Mouse (Mus musculus): ENCODE results near the gene 1810030O07Rik.
"Not testable (repeated sequence)": the region's sequence is repeated elsewhere in the genome, so short reads cannot be mapped to it uniquely, and the experiment has no call there.

1810030O07Rik gene

GRCm38 (mm10) chrX:12673054-12673775, at the start of gene 1810030O07Rik:
Gene 1810030O07Rik (minus strand): TSS chrX:12673668.
- DNase-seq (ENCODE audit: low spot score): peak; percentile 89

GRCm38 (mm10) chrX:12716036-12716435, 42.6 kb upstream of the 1810030O07Rik start:
- peak; percentile 5 for DNase-seq (ENCODE audit: low spot score)

- DNase-seq (ENCODE audit: low spot score): no peak
Measured at GRCm38 (mm10) chrX:12713796-12714195, 40.3 kb upstream of the 1810030O07Rik start.

GRCm38 (mm10) chrX:12686910-12687309, 13.4 kb upstream of the 1810030O07Rik start:
- DNase-seq (ENCODE audit: low spot score): no peak

- no peak for DNase-seq (ENCODE audit: low spot score)
Measured at GRCm38 (mm10) chrX:12686071-12686470, 12.6 kb upstream of the 1810030O07Rik start.

GRCm38 (mm10) chrX:12677396-12677795, 3.9 kb upstream of the 1810030O07Rik start:
- peak; percentile 11 for DNase-seq (ENCODE audit: low spot score)

GRCm38 (mm10) chrX:12653879-12654278, 19.6 kb downstream of the 1810030O07Rik start:
- no peak for DNase-seq (ENCODE audit: low spot score)

GRCm38 (mm10) chrX:12651906-12652305, 21.6 kb downstream of the 1810030O07Rik start:
- DNase-seq (ENCODE audit: low spot score): peak; percentile 28

GRCm38 (mm10) chrX:12645531-12646304, 27.8 kb downstream of the 1810030O07Rik start:
- DNase-seq (ENCODE audit: low spot score): no peak

- DNase-seq (ENCODE audit: low spot score): no peak
Measured at GRCm38 (mm10) chrX:12644976-12645375, 28.5 kb downstream of the 1810030O07Rik start.

- DNase-seq (ENCODE audit: low spot score): no peak
Measured at GRCm38 (mm10) chrX:12625131-12625530, 48.3 kb downstream of the 1810030O07Rik start.

GRCm38 (mm10) chrX:12612360-12612759, 61.1 kb downstream of the 1810030O07Rik start:
- DNase-seq (ENCODE audit: low spot score): not testable (repeated sequence)

GRCm38 (mm10) chrX:12611211-12611610, 62.3 kb downstream of the 1810030O07Rik start:
- DNase-seq (ENCODE audit: low spot score): no peak

- DNase-seq (ENCODE audit: low spot score): not testable (repeated sequence)
Measured at GRCm38 (mm10) chrX:12610541-12610940, 62.9 kb downstream of the 1810030O07Rik start.
